Mouse (Mus musculus) testis, adult 2 months (tissue): ENCODE results near the gene Vps53.

Experiments used
- CTCF ChIP-seq: fragments of 200-500 bp; IDR thresholded peaks from 2 replicates; pipeline ENCODE4 v1.5.1; 2012; ENCODE audit warnings: low read depth, mild to moderate bottlenecking, inconsistent platforms, low read length, moderate library complexity; ENCODE audit not compliant: control insufficient read depth, insufficient read depth, insufficient replicate concordance
- POLR2A ChIP-seq: fragments of 200-500 bp; IDR thresholded peaks from 2 replicates; pipeline ENCODE4 v1.6.1; 2012; ENCODE audit warnings: low read depth, mild to moderate bottlenecking, inconsistent platforms, low read length, moderate library complexity; ENCODE audit not compliant: control insufficient read depth

GRCm38 (mm10) chr11:76039271-76040053 is 140.0 kb downstream of the Vps53 start:
- no peak for TF ChIP-seq CTCF
- no peak for TF ChIP-seq POLR2A
